1 mouse cellular context compared by ENCODE assay signal in genomic region chr16:92442946-92443345, GRCm38 (mm10).
TF ChIP-seq lines count a peak whose summit lies in the region.

No protein-coding gene starts in this region.

TF ChIP-seq in MEL, 35 proteins besides CTCF, POLR2A, EP300 and RAD21 (continued from another document):
- TF ChIP-seq KAT2A (conservative IDR thresholded peaks at IDR 0.05; ENCODE audit: low read depth, low read length) (no peak), SIN3A (IDR thresholded peaks at IDR 0.05; ENCODE audit: low read length) (no peak), ZMIZ1 (IDR thresholded peaks at IDR 0.05; ENCODE audit: low read depth, low read length) (no peak), ELF1 (IDR thresholded peaks at IDR 0.05; ENCODE audit: low read depth, low read length) (no peak), USF1 (IDR thresholded peaks at IDR 0.05; ENCODE audit: low read depth, low read length) (no peak), MXI1 (IDR thresholded peaks at IDR 0.05; ENCODE audit: low read depth, low read length) (no peak), ZC3H11A (IDR thresholded peaks at IDR 0.05; ENCODE audit: low read depth, low read length) (no peak), JUND (IDR thresholded peaks at IDR 0.05; ENCODE audit: low read depth, low read length) (no peak), TAL1 (IDR thresholded peaks at IDR 0.05; ENCODE audit: low read length) (no peak)
TF ChIP-seq in MEL: peak in this region for 0.
